Mouse (Mus musculus) limb, embryonic 10.5 days (tissue): Measurements from ENCODE around the gene Sec31a. TPM values are rescaled to one million over a fixed set of nuclear protein-coding genes. Genes with fewer than 3 reads are reported as not detected.

ENCODE experiments used
- DNase-seq: peaks from one replicate; pipeline ENCODE4 v3.0.0-alpha.2; 2017; ENCODE audit warnings: low spot score
- H3K27ac ChIP-seq: fragments of 300-500 bp; sonication (generic); 2 replicates; pipeline ENCODE4 v1.5.1; 2016; ENCODE audit warnings: mild to moderate bottlenecking
- H3K27me3 ChIP-seq: fragments of 300-500 bp; sonication (generic); 2 replicates; pipeline ENCODE4 v1.6.1; 2016; ENCODE audit warnings: low read depth, mild to moderate bottlenecking; ENCODE audit not compliant: poor library complexity, severe bottlenecking
- H3K36me3 ChIP-seq: fragments of 300-500 bp; sonication (generic); 2 replicates; pipeline ENCODE4 v1.6.1; 2016; ENCODE audit warnings: mild to moderate bottlenecking, moderate library complexity
- H3K4me1 ChIP-seq: fragments of 300-500 bp; sonication (generic); 2 replicates; pipeline ENCODE4 v1.6.1; 2016
- H3K4me3 ChIP-seq: fragments of 300-500 bp; sonication (generic); 2 replicates; pipeline ENCODE4 v1.5.1; 2016; ENCODE audit warnings: mild to moderate bottlenecking, moderate library complexity
- H3K9me3 ChIP-seq: fragments of 300-500 bp; sonication (generic); replicated peaks from 2 replicates; pipeline ENCODE4 v1.6.1; 2016; ENCODE audit warnings: mild to moderate bottlenecking
- WGBS: fragments of 180-500 bp; shearing (Covaris S2); methylation state at CpG from one replicate; pipeline ENCODE4 v1.1.7; 2016; 5-methylcytosine and 5-hydroxymethylcytosine counted together
- polyA plus RNA-seq: library from polyadenylated mRNA; unstranded; fragments of >200 nt; fragmentation: Nextera tagmentation; extraction: Ambion mirVana; gene quantifications from 2 replicates; pipeline ENCODE4 v1.2.1, GENCODE M21; 2016

Gene Sec31a
- 117 and 131 TPM in 2 replicates for polyA plus RNA-seq

DNA sequence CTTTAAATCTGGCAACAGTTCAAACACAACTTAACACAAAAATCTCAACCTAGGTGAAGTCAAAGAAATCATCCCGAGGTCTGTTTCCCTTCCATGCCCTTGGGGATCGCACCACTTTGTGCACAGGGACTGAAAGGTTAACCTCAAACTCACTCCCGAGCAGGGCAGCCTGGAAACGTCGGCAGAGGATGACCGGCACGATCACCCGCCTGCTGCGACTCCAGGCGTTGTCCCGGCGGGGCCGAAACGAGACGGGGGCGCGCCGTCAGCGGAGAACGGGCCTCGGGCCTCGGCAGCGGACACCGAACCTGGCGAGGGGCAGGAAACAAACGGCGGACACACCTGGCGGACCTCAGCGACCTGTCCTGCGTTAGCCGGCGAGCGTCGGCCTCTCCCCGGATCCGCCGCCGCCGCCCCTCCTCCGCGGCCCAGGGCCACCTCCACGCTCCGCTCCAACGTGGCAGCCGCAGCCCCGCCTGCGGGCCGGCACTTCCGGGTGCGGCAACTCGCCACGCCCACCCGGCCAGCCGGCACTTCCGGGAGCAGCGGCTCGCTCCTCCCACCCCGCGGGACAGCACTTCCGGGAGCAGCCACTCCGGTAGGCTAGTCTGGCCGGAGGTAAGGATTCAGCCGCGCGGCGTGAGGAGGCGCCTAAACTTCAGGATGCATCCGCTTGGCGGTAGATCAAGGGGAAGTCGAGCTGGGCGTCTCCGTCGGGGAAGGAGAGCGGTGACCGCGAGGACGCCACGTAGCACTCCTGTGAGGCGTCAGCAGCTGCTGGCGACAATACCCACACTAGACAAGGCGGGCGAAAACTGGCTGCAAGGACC lies at the start of gene Sec31a:
Sec31a (minus strand) TSS at position 474 of the 830 bp plus-strand sequence.
- Histone ChIP-seq H3K4me3 (peak within 1 kb of the TSS; percentile 81), H3K27ac (peak within 1 kb of the TSS; percentile 92), H3K4me1 (peaks cover 13% of the 10 kb centered on the region), H3K9me3 (no peaks in the 10 kb centered on the region), H3K27me3 (no peaks in the 10 kb centered on the region), H3K36me3 (peaks cover 32% of the 10 kb centered on the region)
- WGBS: under 1% methylated on average over 82 of the region's 82 CpGs
- DNase-seq: peak; percentile 99

GRCm38 (mm10) chr5:100462374-100462773 lies 46.3 kb upstream of the Sec31a start:
- Histone ChIP-seq H3K27me3 (no peaks in the 10 kb centered on the region), H3K9me3 (no peaks in the 10 kb centered on the region), H3K4me3 (no peak overlapping the region), H3K4me1 (no peaks in the 10 kb centered on the region), H3K27ac (no peak overlapping the region), H3K36me3 (peaks cover 78% of the 10 kb centered on the region)
- WGBS: 79% methylated on average over 2 of the region's 2 CpGs
- DNase-seq: no peak

GRCm38 (mm10) chr5:100461526-100461925 lies 45.5 kb upstream of the Sec31a start:
- Histone ChIP-seq H3K4me1 (no peaks in the 10 kb centered on the region), H3K36me3 (peaks cover 78% of the 10 kb centered on the region), H3K27me3 (no peaks in the 10 kb centered on the region), H3K4me3 (no peak overlapping the region), H3K9me3 (no peaks in the 10 kb centered on the region), H3K27ac (no peak overlapping the region)
- whole genome bisulfite sequencing: 92% methylated on average over 9 of the region's 9 CpGs
- no peak for DNase-seq

- H3K9me3 ChIP-seq: no peaks in the 10 kb centered on the region
- no peak for DNase-seq
- no peak overlapping the region for H3K27ac ChIP-seq
- no peaks in the 10 kb centered on the region for H3K27me3 ChIP-seq
- H3K4me3 ChIP-seq: no peak overlapping the region
- no peaks in the 10 kb centered on the region for H3K4me1 ChIP-seq
- peaks cover 79% of the 10 kb centered on the region for H3K36me3 ChIP-seq
- WGBS: 95% methylated on average over 5 of the region's 5 CpGs
Measured at GRCm38 (mm10) chr5:100459468-100459867, 43.4 kb upstream of the Sec31a start.

DNA sequence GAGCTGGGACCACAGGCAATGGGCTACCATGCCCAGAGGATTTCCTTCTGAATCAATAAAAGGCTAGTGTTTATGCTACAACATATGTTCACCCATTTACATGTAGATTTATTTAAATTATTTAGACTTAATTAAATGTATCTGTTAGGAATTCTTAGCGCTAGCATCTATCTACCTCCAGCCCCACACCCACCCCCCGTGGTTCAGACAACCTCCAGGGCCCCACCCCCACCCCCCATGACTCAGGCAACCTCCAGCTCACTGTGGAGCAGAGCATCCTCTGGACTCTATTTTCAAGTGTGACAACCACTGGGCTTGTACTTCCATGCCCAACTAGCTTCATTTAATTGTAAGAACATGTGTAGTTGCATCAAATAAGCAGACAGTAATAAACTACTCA lies 35.8 kb upstream of the Sec31a start:
- H3K36me3 ChIP-seq: peaks cover 98% of the 10 kb centered on the region

DNA sequence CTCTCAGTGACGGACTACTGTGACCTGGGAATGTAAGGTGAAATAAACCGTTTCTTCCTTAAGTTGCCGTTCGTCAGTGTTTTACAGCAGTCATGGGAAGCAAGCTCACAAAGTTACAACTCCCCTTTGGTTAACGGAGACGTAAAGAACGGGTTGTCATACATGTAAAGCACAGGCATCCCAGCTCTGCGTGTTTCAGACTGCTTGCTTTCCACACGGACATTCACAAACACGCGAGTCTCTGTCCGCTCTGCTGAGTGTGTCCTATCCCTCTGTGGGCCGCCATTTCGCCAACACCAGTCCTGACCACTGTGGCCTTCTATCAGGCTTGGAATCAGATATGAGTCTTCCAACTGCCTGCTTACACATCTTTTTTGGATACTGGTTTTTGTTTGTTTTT lies 22.8 kb upstream of the Sec31a start:
- Histone ChIP-seq H3K27me3 (no peaks in the 10 kb centered on the region), H3K9me3 (no peaks in the 10 kb centered on the region), H3K27ac (no peak overlapping the region), H3K4me1 (no peaks in the 10 kb centered on the region), H3K36me3 (peaks cover 44% of the 10 kb centered on the region), H3K4me3 (no peak overlapping the region)
- no peak for DNase-seq
- 97% methylated on average over 14 of the region's 14 CpGs for WGBS

More for the DNA sequence above, 35.8 kb upstream of the Sec31a start:
- Histone ChIP-seq H3K27ac (no peak overlapping the region), H3K4me1 (no peaks in the 10 kb centered on the region), H3K4me3 (no peak overlapping the region), H3K9me3 (no peaks in the 10 kb centered on the region), H3K27me3 (no peaks in the 10 kb centered on the region)
- DNase-seq: no peak
- 91% methylated on average over 2 of the region's 2 CpGs for WGBS

- H3K27ac ChIP-seq: no peak overlapping the region
- no peaks in the 10 kb centered on the region for H3K27me3 ChIP-seq
- H3K4me3 ChIP-seq: no peak overlapping the region
- H3K36me3 ChIP-seq: peaks cover 40% of the 10 kb centered on the region
- H3K9me3 ChIP-seq: no peaks in the 10 kb centered on the region
- 95% methylated on average over 5 of the region's 5 CpGs for WGBS
- DNase-seq: no peak
- no peaks in the 10 kb centered on the region for H3K4me1 ChIP-seq
Measured at GRCm38 (mm10) chr5:100437917-100438316, 21.9 kb upstream of the Sec31a start.

GRCm38 (mm10) chr5:100437086-100437485 lies 21.1 kb upstream of the Sec31a start:
- Histone ChIP-seq H3K4me3 (no peak overlapping the region), H3K36me3 (peaks cover 40% of the 10 kb centered on the region), H3K9me3 (no peaks in the 10 kb centered on the region), H3K27me3 (no peaks in the 10 kb centered on the region), H3K4me1 (no peaks in the 10 kb centered on the region), H3K27ac (no peak overlapping the region)
- WGBS: 97% methylated on average over 4 of the region's 4 CpGs
- DNase-seq: no peak

GRCm38 (mm10) chr5:100430966-100431365 lies 14.9 kb upstream of the Sec31a start:
- H3K9me3 ChIP-seq: no peaks in the 10 kb centered on the region
- H3K4me3 ChIP-seq: peak overlapping the region; percentile 70; the same call in 1 of the 2 replicates
- no peaks in the 10 kb centered on the region for H3K27me3 ChIP-seq
- WGBS: 39% methylated on average over 2 of the region's 2 CpGs
- H3K4me1 ChIP-seq: peaks cover 31% of the 10 kb centered on the region
- no peak for DNase-seq
- no peak overlapping the region for H3K27ac ChIP-seq
- peaks cover 24% of the 10 kb centered on the region for H3K36me3 ChIP-seq

DNA sequence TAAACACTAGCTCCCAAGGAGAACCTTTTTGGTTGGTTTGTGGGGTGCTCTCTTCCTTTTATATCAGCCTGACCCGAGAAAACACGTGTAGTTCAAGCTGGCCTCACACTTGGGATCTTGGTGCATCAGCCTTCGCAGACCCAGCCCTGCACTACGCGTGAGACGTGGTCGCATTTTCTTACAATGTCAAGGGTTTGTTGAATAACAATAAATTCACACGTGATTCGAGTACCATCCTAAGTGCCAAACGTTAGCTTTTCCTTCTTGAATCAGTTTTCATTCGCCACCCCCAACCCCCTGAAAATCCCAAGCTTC lies 14.0 kb upstream of the Sec31a start:
- peak overlapping the region; percentile 70 for H3K4me3 ChIP-seq
- peaks cover 38% of the 10 kb centered on the region for H3K4me1 ChIP-seq
- H3K27ac ChIP-seq: peak overlapping the region; percentile 98
- H3K27me3 ChIP-seq: no peaks in the 10 kb centered on the region
- no peaks in the 10 kb centered on the region for H3K9me3 ChIP-seq
- peaks cover 34% of the 10 kb centered on the region for H3K36me3 ChIP-seq
- no peak for DNase-seq
- 6% methylated on average over 11 of the region's 11 CpGs for WGBS

GRCm38 (mm10) chr5:100429344-100430075 lies 13.5 kb upstream of the Sec31a start:
- no peaks in the 10 kb centered on the region for H3K27me3 ChIP-seq
- peaks cover 43% of the 10 kb centered on the region for H3K4me1 ChIP-seq
- no peaks in the 10 kb centered on the region for H3K9me3 ChIP-seq
- H3K36me3 ChIP-seq: peaks cover 39% of the 10 kb centered on the region
- H3K27ac ChIP-seq: peak overlapping the region; percentile 98
- under 1% methylated on average over 53 of the region's 53 CpGs for whole genome bisulfite sequencing
- H3K4me3 ChIP-seq: peak overlapping the region; percentile 70
- DNase-seq: peak; percentile 94

DNA sequence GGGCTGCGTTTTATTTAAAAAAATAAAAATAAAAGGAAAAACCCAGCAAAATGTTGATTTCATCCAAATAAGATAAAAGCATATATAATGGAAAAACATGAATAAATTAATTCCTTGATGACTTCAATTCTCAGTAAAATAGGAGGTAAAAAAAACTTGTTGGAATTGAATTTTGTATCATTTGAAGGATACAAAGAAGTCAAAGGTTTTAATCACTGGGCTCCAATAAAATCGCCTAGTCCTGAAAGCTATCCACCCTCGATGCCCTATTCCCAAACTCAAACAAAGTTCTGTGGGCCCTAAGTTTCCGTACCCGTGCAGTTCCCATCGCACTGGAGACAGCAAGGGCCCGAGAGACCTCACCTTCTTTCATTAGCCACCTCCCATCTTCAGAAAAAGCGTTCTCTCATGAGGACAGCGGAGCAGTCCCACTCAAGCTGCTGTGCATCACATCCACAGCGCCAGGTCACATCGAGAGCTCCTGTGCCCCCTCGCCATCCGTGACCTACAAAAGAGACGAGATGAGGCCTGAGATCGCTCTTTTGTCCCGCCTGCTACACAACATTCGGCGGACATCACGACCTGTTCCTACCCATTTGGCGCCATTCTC lies 12.8 kb upstream of the Sec31a start:
- WGBS: under 1% methylated on average over 20 of the region's 20 CpGs

More for the DNA sequence above, 12.8 kb upstream of the Sec31a start:
- Histone ChIP-seq H3K27me3 (no peaks in the 10 kb centered on the region), H3K36me3 (peaks cover 46% of the 10 kb centered on the region), H3K9me3 (no peaks in the 10 kb centered on the region), H3K4me1 (peaks cover 49% of the 10 kb centered on the region), H3K27ac (peak overlapping the region; percentile 98), H3K4me3 (peak overlapping the region; percentile 70)
- no peak for DNase-seq
